Mouse (Mus musculus) adrenal gland, adult 18-20 months (tissue): Measurements from ENCODE around the gene Frmd8. TPM values are rescaled to one million over a fixed set of nuclear protein-coding genes. Genes with fewer than 3 reads are reported as not detected.
"Not testable (repeated sequence)": the region's sequence is repeated elsewhere in the genome, so short reads cannot be mapped to it uniquely, and the experiment has no call there.

Experiments
- DNase-seq, 2 experiments: peaks; one replicate each; pipeline ENCODE4 v3.0.0; 2021 to 2022; ENCODE audit warnings: low spot score in 2 of 2
- total RNA-seq, 2 experiments: library from RNA; stranded (reverse); gene quantifications; 1 replicate in 1 of 2; 2 replicates in 1 of 2; pipeline ENCODE4 v1.2.3; 2021

Frmd8 gene
- total RNA-seq, 2 experiments from 2014 or later: 21.1 to 42.8 TPM

- DNase-seq: no peak
Observed at GRCm38 (mm10) chr19:5827456-5828154, 47.5 kb downstream of the Frmd8 start.

GRCm38 (mm10) chr19:5827044-5827443 is 48.0 kb downstream of the Frmd8 start:
- DNase-seq: no peak

- no peak for DNase-seq
Observed at GRCm38 (mm10) chr19:5826731-5827002, 48.4 kb downstream of the Frmd8 start.

- no peak for DNase-seq
Observed at GRCm38 (mm10) chr19:5825901-5826730, 49.0 kb downstream of the Frmd8 start.

- DNase-seq: no peak
Observed at GRCm38 (mm10) chr19:5824826-5825617, 50.1 kb downstream of the Frmd8 start.

GRCm38 (mm10) chr19:5824043-5824825 is 50.8 kb downstream of the Frmd8 start:
- no peak for DNase-seq

- DNase-seq: no peak
Observed at GRCm38 (mm10) chr19:5823266-5823839, 51.7 kb downstream of the Frmd8 start.

GRCm38 (mm10) chr19:5822834-5823205 is 52.3 kb downstream of the Frmd8 start:
- DNase-seq: no peak

- no peak for DNase-seq
Observed at GRCm38 (mm10) chr19:5822174-5822833, 52.8 kb downstream of the Frmd8 start.

- no peak for DNase-seq
Observed at GRCm38 (mm10) chr19:5821847-5822173, 53.3 kb downstream of the Frmd8 start.

GRCm38 (mm10) chr19:5819549-5819948 is 55.5 kb downstream of the Frmd8 start:
- DNase-seq: no peak

GRCm38 (mm10) chr19:5818590-5818977 is 56.5 kb downstream of the Frmd8 start:
- DNase-seq: no peak

GRCm38 (mm10) chr19:5817703-5818589 is 57.1 kb downstream of the Frmd8 start:
- DNase-seq: peak; percentile 87 to 89

- DNase-seq: no peak
Observed at GRCm38 (mm10) chr19:5815928-5816327, 59.1 kb downstream of the Frmd8 start.

GRCm38 (mm10) chr19:5815010-5815409 is 60.1 kb downstream of the Frmd8 start:
- no peak for DNase-seq

- not testable (repeated sequence) for DNase-seq
Observed at GRCm38 (mm10) chr19:5814048-5814447, 61.0 kb downstream of the Frmd8 start.

- no peak for DNase-seq
Observed at GRCm38 (mm10) chr19:5813567-5813966, 61.5 kb downstream of the Frmd8 start.

GRCm38 (mm10) chr19:5811771-5812504 is 63.1 kb downstream of the Frmd8 start:
- DNase-seq: no peak
